Mouse (Mus musculus) ES-Bruce4 (cell line): ENCODE measurements around the gene Irx3. TPM values are rescaled to one million over a fixed set of nuclear protein-coding genes. Genes with fewer than 3 reads are reported as not detected.

Experiments used
- H3K27ac ChIP-seq: 2 replicates; pipeline ENCODE4 v1.5.1; 2012; ENCODE audit warnings: low read length, inconsistent platforms; ENCODE audit not compliant: insufficient read depth
- H3K27me3 ChIP-seq: 2 replicates; pipeline ENCODE4 v1.6.1; 2012; ENCODE audit warnings: mild to moderate bottlenecking, low read length, inconsistent platforms; ENCODE audit not compliant: control insufficient read depth, poor library complexity, insufficient read depth, severe bottlenecking
- H3K36me3 ChIP-seq: 2 replicates; pipeline ENCODE4 v1.6.1; 2012; ENCODE audit warnings: inconsistent platforms, mild to moderate bottlenecking, low read length, moderate library complexity; ENCODE audit not compliant: control insufficient read depth, poor library complexity, insufficient read depth, severe bottlenecking
- H3K4me1 ChIP-seq: one replicate; pipeline ENCODE4 v1.8.1; 2011; ENCODE audit warnings: low read length; ENCODE audit not compliant: control insufficient read depth, insufficient read depth
- H3K4me3 ChIP-seq: 2 replicates; pipeline ENCODE4 v1.5.1; 2011; ENCODE audit warnings: low read depth, mild to moderate bottlenecking, low read length
- H3K9ac ChIP-seq: 2 replicates; pipeline ENCODE4 v1.6.1; 2012; ENCODE audit warnings: low read depth, mild to moderate bottlenecking, inconsistent platforms; ENCODE audit not compliant: poor library complexity, severe bottlenecking
- H3K9me3 ChIP-seq: replicated peaks from 2 replicates; pipeline ENCODE4 v1.6.1; 2012; ENCODE audit warnings: mild to moderate bottlenecking, low read length, inconsistent platforms; ENCODE audit not compliant: control insufficient read depth, poor library complexity, insufficient read depth, severe bottlenecking
- CTCF ChIP-seq: IDR thresholded peaks from one replicate; pipeline ENCODE4 v1.8.1; 2011; ENCODE audit warnings: low read depth, low read length
- EP300 ChIP-seq: IDR thresholded peaks from 2 replicates; pipeline ENCODE4 v1.6.1; 2011; ENCODE audit warnings: low read depth, low read length; ENCODE audit not compliant: insufficient read depth
- POLR2A ChIP-seq: IDR thresholded peaks from one replicate; pipeline ENCODE4 v1.8.1; 2011; ENCODE audit warnings: low read length; ENCODE audit not compliant: insufficient read depth
- polyA plus RNA-seq: library from polyadenylated mRNA; stranded (reverse); fragments of >200 nt; gene quantifications from 2 replicates; pipeline ENCODE4 v1.2.4, GENCODE M21; 2011; ENCODE audit warnings: low read depth; ENCODE audit not compliant: missing spikeins, insufficient read depth, insufficient read length

The Irx3 gene
- polyA plus RNA-seq, 1 experiment, result 1.0 TPM

- TF ChIP-seq CTCF (no peak), POLR2A (no peak)
- Histone ChIP-seq H3K27ac (no peak overlapping the region), H3K4me3 (no peak overlapping the region), H3K36me3 (no peaks in the 10 kb centered on the region), H3K9me3 (no peaks in the 10 kb centered on the region), H3K4me1 (no peaks in the 10 kb centered on the region), H3K27me3 (no peaks in the 10 kb centered on the region), H3K9ac (no peak overlapping the region)
Measured at GRCm38 (mm10) chr8:91782201-91782600, 19.7 kb downstream of the Irx3 start.

DNA sequence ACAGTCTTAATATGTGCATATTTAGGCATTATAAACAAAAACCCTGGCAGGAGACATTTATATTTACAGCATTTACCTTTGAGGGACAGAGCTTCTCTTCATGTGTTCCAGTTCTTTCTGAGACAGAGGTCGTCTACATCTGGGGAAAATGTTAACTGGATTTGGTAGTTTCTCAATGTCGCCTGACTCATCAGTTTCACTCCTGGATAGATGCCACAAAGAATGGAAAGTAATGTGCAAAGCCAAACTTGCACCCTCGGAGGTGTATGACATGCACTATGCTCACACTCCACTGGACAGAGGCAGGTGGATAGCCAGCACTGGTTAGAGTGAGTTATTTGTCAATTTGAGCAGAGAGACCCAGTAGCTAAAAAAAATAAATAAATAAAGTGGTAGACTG is 21.2 kb downstream of the Irx3 start:
- TF ChIP-seq EP300 (no peak), CTCF (no peak), POLR2A (no peak)
- H3K27me3 ChIP-seq, result no peaks in the 10 kb centered on the region
- H3K4me3 ChIP-seq, result no peak overlapping the region
- no peaks in the 10 kb centered on the region for H3K9me3 ChIP-seq
- H3K4me1 ChIP-seq, result no peaks in the 10 kb centered on the region
- no peak overlapping the region for H3K9ac ChIP-seq
- H3K36me3 ChIP-seq, result no peaks in the 10 kb centered on the region
- no peak overlapping the region for H3K27ac ChIP-seq

GRCm38 (mm10) chr8:91768857-91769256 is 33.0 kb downstream of the Irx3 start:
- no peak overlapping the region for H3K27ac ChIP-seq

DNA sequence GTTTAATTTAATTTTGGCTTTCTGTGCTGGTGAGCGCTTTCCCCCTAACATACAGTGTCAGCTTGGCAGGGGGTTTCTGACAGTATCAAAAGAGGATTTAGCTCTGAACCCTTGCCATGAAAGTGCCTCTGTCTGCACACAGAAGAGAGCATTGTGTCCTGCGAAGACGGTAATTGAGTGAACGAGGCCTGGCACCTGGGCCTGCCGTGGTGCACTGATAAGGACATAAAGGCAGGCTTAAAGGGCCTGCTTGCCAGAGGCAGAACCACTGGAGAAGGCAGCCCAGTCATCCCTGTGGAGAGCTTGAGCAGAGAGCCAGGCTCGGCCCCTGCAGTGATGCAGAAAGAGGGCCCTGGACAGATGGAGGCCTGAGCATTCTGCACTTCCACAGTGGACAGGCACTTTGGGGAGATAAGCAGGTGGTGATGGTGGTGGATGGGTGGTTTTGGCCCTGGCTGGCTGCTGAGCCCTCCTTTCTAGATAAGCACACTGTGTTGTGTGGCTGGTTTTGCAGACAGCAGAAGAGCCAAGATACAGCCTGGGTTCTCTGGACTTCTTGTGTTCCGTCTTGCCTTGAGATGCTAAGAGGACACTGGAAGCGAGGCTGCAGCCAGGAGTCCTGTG is 36.3 kb downstream of the Irx3 start:
- H3K36me3 ChIP-seq, result no peaks in the 10 kb centered on the region
- no peaks in the 10 kb centered on the region for H3K27me3 ChIP-seq
- H3K4me1 ChIP-seq, result no peaks in the 10 kb centered on the region
- H3K27ac ChIP-seq, result no peak overlapping the region
- no peak overlapping the region for H3K9ac ChIP-seq
- no peak overlapping the region for H3K4me3 ChIP-seq
- TF ChIP-seq EP300 (no peak), CTCF (no peak), POLR2A (no peak)
- H3K9me3 ChIP-seq, result no peaks in the 10 kb centered on the region

More at GRCm38 (mm10) chr8:91768857-91769256, 33.0 kb downstream of the Irx3 start:
- H3K27me3 ChIP-seq, result no peaks in the 10 kb centered on the region
- H3K9ac ChIP-seq, result no peak overlapping the region
- TF ChIP-seq POLR2A (no peak), CTCF (no peak), EP300 (no peak)
- H3K4me3 ChIP-seq, result no peak overlapping the region
- H3K36me3 ChIP-seq, result no peaks in the 10 kb centered on the region
- H3K4me1 ChIP-seq, result no peaks in the 10 kb centered on the region
- no peaks in the 10 kb centered on the region for H3K9me3 ChIP-seq

GRCm38 (mm10) chr8:91755566-91755965 is 46.3 kb downstream of the Irx3 start:
- H3K27me3 ChIP-seq, result no peaks in the 10 kb centered on the region
- no peaks in the 10 kb centered on the region for H3K9me3 ChIP-seq
- H3K4me3 ChIP-seq, result no peak overlapping the region
- no peak overlapping the region for H3K27ac ChIP-seq
- H3K9ac ChIP-seq, result no peak overlapping the region
- H3K36me3 ChIP-seq, result no peaks in the 10 kb centered on the region
- no peak for TF ChIP-seq EP300
- no peak for TF ChIP-seq POLR2A
- no peak for TF ChIP-seq CTCF
- H3K4me1 ChIP-seq, result no peaks in the 10 kb centered on the region

DNA sequence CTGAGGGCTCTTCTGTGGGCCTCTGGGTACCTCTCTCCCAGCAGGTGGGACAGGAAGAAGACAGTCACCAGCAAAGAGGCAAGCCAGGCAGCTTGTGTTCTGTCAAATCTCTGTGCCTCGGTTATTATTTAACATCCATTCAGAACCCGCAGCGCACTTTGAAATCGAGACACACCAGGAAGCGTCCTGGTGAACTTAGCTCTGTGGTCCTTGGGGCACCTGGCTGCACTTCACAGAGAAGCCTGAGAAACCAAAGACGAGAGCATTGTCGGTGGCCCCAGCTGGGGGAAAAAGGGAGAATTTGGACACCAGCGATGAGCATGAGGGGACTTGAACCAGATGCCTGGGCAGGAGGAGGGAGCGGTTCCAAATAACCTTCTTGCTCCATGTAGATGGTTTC is 46.8 kb downstream of the Irx3 start:
- H3K4me3 ChIP-seq, result no peak overlapping the region
- TF ChIP-seq POLR2A (no peak), CTCF (no peak), EP300 (no peak)
- no peaks in the 10 kb centered on the region for H3K27me3 ChIP-seq
- H3K36me3 ChIP-seq, result no peaks in the 10 kb centered on the region
- H3K4me1 ChIP-seq, result no peaks in the 10 kb centered on the region
- no peak overlapping the region for H3K9ac ChIP-seq
- H3K27ac ChIP-seq, result no peak overlapping the region
- H3K9me3 ChIP-seq, result no peaks in the 10 kb centered on the region
